Mouse (Mus musculus) embryonic facial prominence, embryonic 15.5 days (tissue): ENCODE results near the gene Slc6a5. TPM values are rescaled to one million over a fixed set of nuclear protein-coding genes. Genes with fewer than 3 reads are reported as not detected.

Source experiments
- ATAC-seq: fragments of 200-750 bp; cut with Nextera tagmentation; 2 replicates; pipeline ENCODE4 v1.8.0; 2017; ENCODE audit warnings: low read depth, moderate TSS enrichment; ENCODE audit not compliant: insufficient number of reproducible peaks, low FRiP score, low TSS enrichment
- H3K27ac ChIP-seq: fragments of 300-500 bp; sonication (generic); replicated peaks from 2 replicates; pipeline ENCODE4 v1.5.1; 2015; ENCODE audit warnings: mild to moderate bottlenecking, inconsistent platforms
- H3K27me3 ChIP-seq: fragments of 300-500 bp; sonication (generic); 2 replicates; pipeline ENCODE4 v1.6.1; 2015; ENCODE audit warnings: inconsistent platforms
- H3K36me3 ChIP-seq: fragments of 300-500 bp; sonication (generic); 2 replicates; pipeline ENCODE4 v1.6.1; 2015; ENCODE audit warnings: mild to moderate bottlenecking, inconsistent platforms
- H3K4me1 ChIP-seq: fragments of 300-500 bp; sonication (generic); 2 replicates; pipeline ENCODE4 v1.6.1; 2015; ENCODE audit warnings: inconsistent platforms
- H3K4me2 ChIP-seq: fragments of 300-500 bp; sonication (generic); replicated peaks from 2 replicates; pipeline ENCODE4 v1.6.1; 2015; ENCODE audit warnings: mild to moderate bottlenecking, inconsistent platforms
- H3K4me3 ChIP-seq: fragments of 300-500 bp; sonication (generic); replicated peaks from 2 replicates; pipeline ENCODE4 v1.5.1; 2015; ENCODE audit warnings: mild to moderate bottlenecking, inconsistent platforms
- H3K9ac ChIP-seq: fragments of 300-500 bp; sonication (generic); 2 replicates; pipeline ENCODE4 v1.6.1; 2015; ENCODE audit warnings: inconsistent platforms
- H3K9me3 ChIP-seq: fragments of 300-500 bp; sonication (generic); replicated peaks from 2 replicates; pipeline ENCODE4 v1.6.1; 2016; ENCODE audit warnings: inconsistent platforms
- WGBS: fragments of 180-500 bp; shearing (Covaris S2); methylation state at CpG from one replicate; pipeline ENCODE4 v1.1.7; 2015; 5-methylcytosine and 5-hydroxymethylcytosine counted together
- polyA plus RNA-seq: library from polyadenylated mRNA; unstranded; fragments of >200 nt; fragmentation: Nextera tagmentation; extraction: Ambion mirVana; gene quantifications from 2 replicates; pipeline ENCODE4 v1.2.1, GENCODE M21; 2015

Gene Slc6a5
- polyA plus RNA-seq, 1 experiment from 2014 or later: not detected

GRCm38 (mm10) chr7:49984698-49985097 lies 74.8 kb downstream of the Slc6a5 start:
- H3K9ac ChIP-seq: no peak overlapping the region
- 28% methylated on average over 6 of the region's 6 CpGs for WGBS
- 0 out of 2 replicates have a peak, but pooled peaks cover 9% of the 10 kb centered on the region for H3K27me3 ChIP-seq
- no peak overlapping the region for H3K4me2 ChIP-seq
- no peaks in the 10 kb centered on the region for H3K4me1 ChIP-seq
- H3K36me3 ChIP-seq: no peaks in the 10 kb centered on the region
- no peak overlapping the region for H3K4me3 ChIP-seq
- ATAC-seq: no peak
- no peak overlapping the region for H3K27ac ChIP-seq
- H3K9me3 ChIP-seq: no peaks in the 10 kb centered on the region

DNA sequence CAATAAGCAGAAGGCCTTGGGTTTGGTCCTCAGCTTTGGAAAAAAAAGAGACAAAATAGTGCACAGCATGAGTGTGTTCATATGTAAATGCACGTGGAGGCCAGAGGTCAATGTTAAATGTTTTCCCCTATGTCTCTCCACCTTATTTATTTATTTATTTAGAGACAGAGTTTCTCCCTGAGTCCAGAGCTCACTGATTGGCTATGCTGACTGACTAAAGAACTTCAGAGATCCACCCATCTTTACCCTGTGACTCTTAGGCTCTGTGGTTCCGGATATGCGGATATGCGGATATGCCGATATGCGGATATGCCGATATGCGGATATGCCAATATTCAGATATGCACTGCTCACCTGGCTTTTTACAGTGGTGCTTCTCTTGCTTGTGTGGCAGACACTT lies 76.0 kb downstream of the Slc6a5 start:
- H3K4me2 ChIP-seq: no peak overlapping the region
- no peaks in the 10 kb centered on the region for H3K9me3 ChIP-seq
- H3K36me3 ChIP-seq: no peaks in the 10 kb centered on the region
- no peak for ATAC-seq
- no peak overlapping the region for H3K4me3 ChIP-seq
- H3K4me1 ChIP-seq: no peaks in the 10 kb centered on the region
- H3K9ac ChIP-seq: no peak overlapping the region
- WGBS: 90% methylated on average over 8 of the region's 8 CpGs
- 0 out of 2 replicates have a peak, but pooled peaks cover 9% of the 10 kb centered on the region for H3K27me3 ChIP-seq
- no peak overlapping the region for H3K27ac ChIP-seq

GRCm38 (mm10) chr7:49999321-49999720 lies 89.4 kb downstream of the Slc6a5 start:
- no peaks in the 10 kb centered on the region for H3K9me3 ChIP-seq
- ATAC-seq: no peak
- no peak overlapping the region for H3K9ac ChIP-seq
- H3K4me1 ChIP-seq: no peaks in the 10 kb centered on the region
- no peak overlapping the region for H3K27ac ChIP-seq
- no peak overlapping the region for H3K4me3 ChIP-seq
- H3K27me3 ChIP-seq: no peaks in the 10 kb centered on the region
- no peak overlapping the region for H3K4me2 ChIP-seq
- WGBS: 63% methylated on average over 4 of the region's 4 CpGs
- no peaks in the 10 kb centered on the region for H3K36me3 ChIP-seq

GRCm38 (mm10) chr7:50005268-50005667 lies 95.3 kb downstream of the Slc6a5 start:
- no peak overlapping the region for H3K27ac ChIP-seq
- H3K4me3 ChIP-seq: no peak overlapping the region
- 48% methylated on average over 2 of the region's 2 CpGs for WGBS
- no peak for ATAC-seq
- H3K4me2 ChIP-seq: no peak overlapping the region
- no peak overlapping the region for H3K9ac ChIP-seq
- H3K27me3 ChIP-seq: no peaks in the 10 kb centered on the region
- H3K36me3 ChIP-seq: no peaks in the 10 kb centered on the region
- no peaks in the 10 kb centered on the region for H3K4me1 ChIP-seq
- H3K9me3 ChIP-seq: no peaks in the 10 kb centered on the region

Other genes starting within 250 kb of the Slc6a5 start
- gene Htatip2, start 151.0 kb upstream of the Slc6a5 start, polyA plus RNA-seq: 16.5 and 17.5 TPM in 2 replicates
- 46.0 and 46.8 TPM in 2 replicates for gene Prmt3, start 131.8 kb upstream of the Slc6a5 start, polyA plus RNA-seq
- gene Nell1, start 64.7 kb downstream of the Slc6a5 start, polyA plus RNA-seq: 6.9 and 8.0 TPM in 2 replicates